Mouse (Mus musculus) megakaryocyte, embryonic 14.5 days (primary cell): ENCODE data around the gene Cers1.

Experiments used
- FLI1 ChIP-seq: IDR thresholded peaks from 2 replicates; pipeline ENCODE4 v1.6.1; 2012; ENCODE audit warnings: low read length, inconsistent platforms, mixed read lengths
- GATA1 ChIP-seq: IDR thresholded peaks from 3 replicates; pipeline ENCODE4 v1.6.1; 2012; ENCODE audit warnings: mixed read lengths, low read length, inconsistent platforms, borderline replicate concordance

DNA sequence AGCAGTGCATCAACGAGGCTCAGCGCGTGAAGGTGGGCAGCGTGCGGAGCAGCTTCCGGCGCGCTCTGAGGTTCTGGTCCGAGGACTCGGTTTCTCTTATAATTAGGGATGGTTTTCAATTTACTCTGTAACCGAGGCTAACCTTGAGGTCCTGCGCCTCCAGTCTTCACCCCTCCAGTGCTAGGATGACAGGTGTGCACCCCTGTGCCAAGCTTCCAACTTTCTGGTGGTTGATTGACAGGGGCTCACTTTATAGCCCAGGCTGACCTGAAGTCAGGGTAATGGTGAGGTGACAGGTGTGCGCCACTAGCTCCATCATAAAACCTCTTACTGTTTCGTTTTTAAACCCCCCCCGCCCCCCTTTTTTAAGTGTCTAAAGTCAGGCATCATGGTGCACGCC lies 12.7 kb upstream of the Cers1 start:
- TF ChIP-seq GATA1 (no peak), FLI1 (no peak)
